Mouse (Mus musculus) left cerebral cortex, postnatal 14 days (tissue): ENCODE measurements at regions not wholly inside any gene's neighbourhood (a gene's known extent, or its start where the extent isn't known, plus 50 kb on each side); places are given as distances from the start of the nearest gene placed in this dataset.
"Not testable (repeated sequence)": the region's sequence is repeated elsewhere in the genome, so short reads cannot be mapped to it uniquely, and the experiment has no call there.

Experiments
- DNase-seq, 2 experiments: peaks; one replicate each; pipeline ENCODE4 v3.0.0; 2021 to 2022; ENCODE audit warnings: low spot score in 2 of 2, mixed read lengths in 1 of 2
- intact Hi-C: fragments of 180-260 bp; cut with DNase I; formaldehyde crosslinking; loops from one replicate; pipeline ENCODE4 v1.15.1; 2025

GRCm38 (mm10) chrX:14792261-14792660 is 581.3 kb downstream of the H2al1n start:
- intact Hi-C loops: not testable (repeated sequence)

GRCm38 (mm10) chrX:14835862-14836261 is 624.9 kb downstream of the H2al1n start:
- intact Hi-C loops: loop anchor here (10.0 kb wide), 1 partner anchor 991 kb away; no protein-coding TSS in a partner anchor
- DNase-seq: peak in 1 of 2 experiments; percentile 6

More at GRCm38 (mm10) chrX:14792261-14792660, 581.3 kb downstream of the H2al1n start:
- DNase-seq: not testable (repeated sequence)

GRCm38 (mm10) chrX:14839740-14840419 is 628.9 kb downstream of the H2al1n start:
- intact Hi-C loops: loop anchor here (10.0 kb wide), 1 partner anchor 995 kb away; no protein-coding TSS in a partner anchor
- no peak for DNase-seq

GRCm38 (mm10) chrX:14840420-14840757 is 629.4 kb downstream of the H2al1n start:
- no peak for DNase-seq
- intact Hi-C loops: no loop called here

- DNase-seq: peak in 1 of 2 experiments; percentile 12
- intact Hi-C loops: no loop called here
Measured at GRCm38 (mm10) chrX:14845353-14845752, 634.4 kb downstream of the H2al1n start.

- DNase-seq: peak; percentile 6 to 18
- intact Hi-C loops: no loop called here
Measured at GRCm38 (mm10) chrX:14884612-14885011, 673.7 kb downstream of the H2al1n start.
